Mouse (Mus musculus) neural tube, embryonic 13.5 days (tissue): ENCODE measurements around the gene Txndc12. TPM values are rescaled to one million over a fixed set of nuclear protein-coding genes. Genes with fewer than 3 reads are reported as not detected.

Experiments used
- ATAC-seq: fragments of 200-750 bp; cut with Nextera tagmentation; 2 replicates; pipeline ENCODE4 v1.8.0; 2017; ENCODE audit warnings: low read depth, mild to moderate bottlenecking, moderate TSS enrichment, moderate library complexity
- H3K27ac ChIP-seq: fragments of 300-500 bp; sonication (generic); replicated peaks from 2 replicates; pipeline ENCODE4 v1.5.1; 2015; ENCODE audit warnings: moderate library complexity, mild to moderate bottlenecking, inconsistent platforms
- H3K27me3 ChIP-seq: fragments of 300-500 bp; sonication (generic); 2 replicates; pipeline ENCODE4 v1.6.1; 2015; ENCODE audit warnings: mild to moderate bottlenecking, inconsistent platforms
- H3K36me3 ChIP-seq: fragments of 300-500 bp; sonication (generic); 2 replicates; pipeline ENCODE4 v1.6.1; 2015; ENCODE audit warnings: mild to moderate bottlenecking, inconsistent platforms
- H3K4me1 ChIP-seq: fragments of 300-500 bp; sonication (generic); replicated peaks from 2 replicates; pipeline ENCODE4 v1.6.1; 2015; ENCODE audit warnings: inconsistent platforms
- H3K4me2 ChIP-seq: fragments of 300-500 bp; sonication (generic); 2 replicates; pipeline ENCODE4 v1.6.1; 2015; ENCODE audit warnings: inconsistent platforms, mild to moderate bottlenecking, moderate library complexity
- H3K4me3 ChIP-seq: fragments of 300-500 bp; sonication (generic); 2 replicates; pipeline ENCODE4 v1.5.1; 2015; ENCODE audit warnings: mild to moderate bottlenecking, inconsistent platforms
- H3K9ac ChIP-seq: fragments of 300-500 bp; sonication (generic); 2 replicates; pipeline ENCODE4 v1.6.1; 2015; ENCODE audit warnings: moderate library complexity, mild to moderate bottlenecking, inconsistent platforms
- H3K9me3 ChIP-seq: fragments of 300-500 bp; sonication (generic); 2 replicates; pipeline ENCODE4 v1.6.1; 2016; ENCODE audit warnings: inconsistent platforms
- WGBS: fragments of 180-500 bp; shearing (Covaris S2); methylation state at CpG from one replicate; pipeline ENCODE4 v1.1.7; 2015; 5-methylcytosine and 5-hydroxymethylcytosine counted together
- polyA plus RNA-seq: library from polyadenylated mRNA; unstranded; fragments of >200 nt; fragmentation: Nextera tagmentation; extraction: Ambion mirVana; gene quantifications from 2 replicates; pipeline ENCODE4 v1.2.1, GENCODE M21; 2015

Gene Txndc12
- 78.3 and 79.2 TPM in 2 replicates for polyA plus RNA-seq

- peak within 1 kb of the TSS; percentile 89 for H3K4me3 ChIP-seq
- H3K9ac ChIP-seq: peak within 1 kb of the TSS; percentile 97
- under 1% methylated on average over 34 of the region's 34 CpGs for WGBS
- peak within 1 kb of the TSS; percentile 76 for H3K4me2 ChIP-seq
- H3K9me3 ChIP-seq: no peaks in the 10 kb centered on the region
- peaks cover 10% of the 10 kb centered on the region for H3K36me3 ChIP-seq
- no peaks in the 10 kb centered on the region for H3K27me3 ChIP-seq
- peaks cover 51% of the 10 kb centered on the region for H3K4me1 ChIP-seq
- peak within 1 kb of the TSS; percentile 100 for H3K27ac ChIP-seq
- peak; percentile 84 for ATAC-seq
Observed at GRCm38 (mm10) chr4:108834115-108834970, at the start of gene Txndc12. Gene Txndc12, plus strand, starts transcription at chr4:108834601.

- H3K9ac ChIP-seq: no peak overlapping the region
- H3K9me3 ChIP-seq: no peaks in the 10 kb centered on the region
- no peak overlapping the region for H3K4me2 ChIP-seq
- no peak overlapping the region for H3K4me3 ChIP-seq
- WGBS: 78% methylated on average over 6 of the region's 6 CpGs
- H3K27ac ChIP-seq: no peak overlapping the region
- H3K36me3 ChIP-seq: no peaks in the 10 kb centered on the region
- no peaks in the 10 kb centered on the region for H3K4me1 ChIP-seq
- no peak for ATAC-seq
- no peaks in the 10 kb centered on the region for H3K27me3 ChIP-seq
Observed at GRCm38 (mm10) chr4:108789258-108789936, 45.0 kb upstream of the Txndc12 start.

- H3K4me2 ChIP-seq: no peak overlapping the region
- no peak overlapping the region for H3K9ac ChIP-seq
- no peaks in the 10 kb centered on the region for H3K27me3 ChIP-seq
- H3K9me3 ChIP-seq: no peaks in the 10 kb centered on the region
- H3K4me3 ChIP-seq: no peak overlapping the region
- no peaks in the 10 kb centered on the region for H3K4me1 ChIP-seq
- no peak for ATAC-seq
- no peak overlapping the region for H3K27ac ChIP-seq
- 65% methylated on average over 1 of the region's 1 CpGs for WGBS
- H3K36me3 ChIP-seq: no peaks in the 10 kb centered on the region
Observed at GRCm38 (mm10) chr4:108790507-108790906, 43.9 kb upstream of the Txndc12 start.

- no peak for ATAC-seq
- no peaks in the 10 kb centered on the region for H3K27me3 ChIP-seq
- no peaks in the 10 kb centered on the region for H3K9me3 ChIP-seq
- no peak overlapping the region for H3K4me3 ChIP-seq
- WGBS: 90% methylated on average over 1 of the region's 1 CpGs
- H3K4me1 ChIP-seq: peaks cover 4% of the 10 kb centered on the region; the same call in 1 of the 2 replicates
- no peak overlapping the region for H3K27ac ChIP-seq
- no peak overlapping the region for H3K4me2 ChIP-seq
- no peak overlapping the region for H3K9ac ChIP-seq
- H3K36me3 ChIP-seq: no peaks in the 10 kb centered on the region
Observed at GRCm38 (mm10) chr4:108793941-108794340, 40.5 kb upstream of the Txndc12 start.

- H3K4me1 ChIP-seq: peaks cover 4% of the 10 kb centered on the region; the same call in 1 of the 2 replicates
- no peaks in the 10 kb centered on the region for H3K27me3 ChIP-seq
- no peak overlapping the region for H3K9ac ChIP-seq
- H3K4me2 ChIP-seq: no peak overlapping the region
- WGBS: 46% methylated on average over 4 of the region's 4 CpGs
- H3K36me3 ChIP-seq: no peaks in the 10 kb centered on the region
- no peak for ATAC-seq
- H3K27ac ChIP-seq: no peak overlapping the region
- no peak overlapping the region for H3K4me3 ChIP-seq
- no peaks in the 10 kb centered on the region for H3K9me3 ChIP-seq
Observed at GRCm38 (mm10) chr4:108796701-108797100, 37.7 kb upstream of the Txndc12 start.

- WGBS: 61% methylated on average over 2 of the region's 2 CpGs
Observed at GRCm38 (mm10) chr4:108798083-108798830, 36.1 kb upstream of the Txndc12 start.

GRCm38 (mm10) chr4:108803535-108803934, 30.9 kb upstream of the Txndc12 start:
- Histone ChIP-seq H3K4me3 (no peak overlapping the region), H3K9me3 (no peaks in the 10 kb centered on the region), H3K27ac (no peak overlapping the region), H3K4me1 (no peaks in the 10 kb centered on the region), H3K27me3 (no peaks in the 10 kb centered on the region), H3K36me3 (no peaks in the 10 kb centered on the region), H3K4me2 (no peak overlapping the region), H3K9ac (no peak overlapping the region)
- ATAC-seq: no peak
- 96% methylated on average over 2 of the region's 2 CpGs for WGBS

More at GRCm38 (mm10) chr4:108798083-108798830, 36.1 kb upstream of the Txndc12 start:
- Histone ChIP-seq H3K4me2 (no peak overlapping the region), H3K4me3 (no peak overlapping the region), H3K36me3 (no peaks in the 10 kb centered on the region), H3K9me3 (no peaks in the 10 kb centered on the region), H3K27ac (no peak overlapping the region), H3K9ac (no peak overlapping the region), H3K27me3 (no peaks in the 10 kb centered on the region), H3K4me1 (peaks cover 4% of the 10 kb centered on the region; the same call in 1 of the 2 replicates)
- peak; percentile 56; the same call in 1 of the 2 replicates for ATAC-seq

GRCm38 (mm10) chr4:108811142-108811541, 23.3 kb upstream of the Txndc12 start:
- Histone ChIP-seq H3K27me3 (no peaks in the 10 kb centered on the region), H3K4me2 (no peak overlapping the region), H3K9ac (no peak overlapping the region), H3K4me3 (no peak overlapping the region), H3K27ac (no peak overlapping the region), H3K4me1 (no peaks in the 10 kb centered on the region), H3K36me3 (peaks cover 12% of the 10 kb centered on the region), H3K9me3 (no peaks in the 10 kb centered on the region)
- WGBS: 68% methylated on average over 4 of the region's 4 CpGs
- ATAC-seq: no peak; the same call in 1 of the 2 replicates

- no peak overlapping the region for H3K4me3 ChIP-seq
- H3K9me3 ChIP-seq: no peaks in the 10 kb centered on the region
- H3K4me1 ChIP-seq: no peaks in the 10 kb centered on the region
- peaks cover 12% of the 10 kb centered on the region for H3K36me3 ChIP-seq
- no peak overlapping the region for H3K4me2 ChIP-seq
- ATAC-seq: no peak
- H3K9ac ChIP-seq: no peak overlapping the region
- H3K27me3 ChIP-seq: no peaks in the 10 kb centered on the region
- 70% methylated on average over 6 of the region's 6 CpGs for WGBS
- no peak overlapping the region for H3K27ac ChIP-seq
Observed at GRCm38 (mm10) chr4:108811550-108811949, 22.9 kb upstream of the Txndc12 start.

- H3K36me3 ChIP-seq: peaks cover 86% of the 10 kb centered on the region
- peaks cover 4% of the 10 kb centered on the region; the same call in 1 of the 2 replicates for H3K4me1 ChIP-seq
- H3K4me3 ChIP-seq: no peak overlapping the region
- H3K4me2 ChIP-seq: no peak overlapping the region
- no peaks in the 10 kb centered on the region for H3K27me3 ChIP-seq
- no peak overlapping the region for H3K9ac ChIP-seq
- H3K27ac ChIP-seq: no peak overlapping the region
- 95% methylated on average over 3 of the region's 3 CpGs for WGBS
- no peaks in the 10 kb centered on the region for H3K9me3 ChIP-seq
- no peak for ATAC-seq
Observed at GRCm38 (mm10) chr4:108825677-108826076, 8.7 kb upstream of the Txndc12 start.

GRCm38 (mm10) chr4:108826096-108826495, 8.3 kb upstream of the Txndc12 start:
- WGBS: 88% methylated on average over 1 of the region's 1 CpGs
- no peak overlapping the region for H3K4me2 ChIP-seq
- H3K4me3 ChIP-seq: no peak overlapping the region
- no peak overlapping the region for H3K9ac ChIP-seq
- ATAC-seq: no peak
- H3K4me1 ChIP-seq: peaks cover 8% of the 10 kb centered on the region; the same call in 1 of the 2 replicates
- H3K27me3 ChIP-seq: no peaks in the 10 kb centered on the region
- no peak overlapping the region for H3K27ac ChIP-seq
- H3K9me3 ChIP-seq: no peaks in the 10 kb centered on the region
- H3K36me3 ChIP-seq: peaks cover 82% of the 10 kb centered on the region

GRCm38 (mm10) chr4:108826643-108827042, 7.8 kb upstream of the Txndc12 start:
- Histone ChIP-seq H3K4me2 (no peak overlapping the region), H3K27ac (no peak overlapping the region), H3K9ac (no peak overlapping the region), H3K27me3 (no peaks in the 10 kb centered on the region), H3K9me3 (no peaks in the 10 kb centered on the region), H3K36me3 (peaks cover 78% of the 10 kb centered on the region), H3K4me1 (peaks cover 13% of the 10 kb centered on the region), H3K4me3 (no peak overlapping the region)
- WGBS: 95% methylated on average over 2 of the region's 2 CpGs
- no peak for ATAC-seq
